Mouse (Mus musculus): ENCODE results near the gene Mink1. TPM values are rescaled to one million over a fixed set of nuclear protein-coding genes. Genes with fewer than 3 reads are reported as not detected.
A peak's percentile ranks its signal among the peaks of the same experiment; 100 is the strongest.

Mink1 gene
- polyA plus RNA-seq, 1 experiment, result 99.5 TPM

DNA sequence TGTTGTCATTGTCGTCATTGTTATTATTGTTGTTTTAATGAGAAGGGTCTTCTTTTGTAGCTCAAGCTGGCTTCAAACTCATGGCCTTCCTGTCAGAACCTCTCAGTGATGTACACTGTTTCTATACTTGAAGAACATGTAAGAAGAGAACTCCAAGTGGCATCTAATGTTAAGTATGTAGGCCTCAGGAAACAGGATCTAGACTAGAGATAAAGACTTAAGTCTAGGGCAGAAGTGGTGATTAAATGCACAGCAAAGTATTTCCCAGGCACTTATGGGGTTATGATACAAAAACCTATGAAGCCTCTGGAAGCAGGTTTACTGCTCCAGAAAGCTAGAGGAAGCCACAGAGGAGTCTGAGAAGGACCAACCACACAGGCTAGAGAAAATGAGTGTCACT is 75.6 kb downstream of the Mink1 start:
- DNase-seq (ENCODE audit: low read depth), result no peak
- TF ChIP-seq POLR2A (IDR thresholded peaks at IDR 0.05; ENCODE audit: borderline replicate concordance, extremely low read depth, insufficient read depth, insufficient read length, poor library complexity, severe bottlenecking), result no peak
- TF ChIP-seq CTCF (IDR thresholded peaks at IDR 0.05; ENCODE audit: borderline replicate concordance, extremely low read depth, insufficient read depth, insufficient read length), result no peak

DNA sequence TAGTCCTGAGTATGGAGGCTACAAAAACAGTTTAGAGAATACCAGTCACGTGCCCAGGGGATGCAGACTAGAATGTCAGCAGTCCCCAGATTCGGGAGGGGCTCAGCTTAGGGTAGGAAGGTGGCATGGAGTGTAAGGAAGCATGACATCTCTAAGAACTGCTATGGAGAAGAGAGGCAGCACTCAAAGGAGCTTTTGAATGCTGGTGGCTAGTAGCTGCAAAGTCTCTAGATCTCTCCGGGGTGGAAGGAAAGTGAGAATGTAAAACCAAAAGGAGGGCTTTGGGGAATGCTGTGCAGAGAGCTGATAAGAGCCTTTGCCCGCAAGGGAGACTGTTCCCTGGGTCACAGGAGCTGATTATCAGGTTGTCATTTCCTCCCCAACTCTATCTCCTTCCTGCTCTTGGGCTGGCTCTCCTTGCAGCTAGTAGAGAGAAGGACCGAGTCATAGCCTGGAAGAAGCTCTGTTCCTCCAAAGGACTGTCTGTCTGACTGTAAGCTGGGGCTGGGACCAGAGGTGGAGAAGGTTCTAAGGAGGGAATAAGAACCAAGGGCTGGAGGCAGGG is 76.1 kb downstream of the Mink1 start, which contains the start of gene Gp1ba:
Gene Gp1ba, plus strand, starts transcription at position 409 of the 565 bp plus-strand sequence.
- TF ChIP-seq POLR2A (IDR thresholded peaks at IDR 0.05; ENCODE audit: borderline replicate concordance, extremely low read depth, insufficient read depth, insufficient read length, poor library complexity, severe bottlenecking) (no peak), CTCF (IDR thresholded peaks at IDR 0.05; ENCODE audit: borderline replicate concordance, extremely low read depth, insufficient read depth, insufficient read length) (no peak)
- DNase-seq (ENCODE audit: low read depth), result no peak

DNA sequence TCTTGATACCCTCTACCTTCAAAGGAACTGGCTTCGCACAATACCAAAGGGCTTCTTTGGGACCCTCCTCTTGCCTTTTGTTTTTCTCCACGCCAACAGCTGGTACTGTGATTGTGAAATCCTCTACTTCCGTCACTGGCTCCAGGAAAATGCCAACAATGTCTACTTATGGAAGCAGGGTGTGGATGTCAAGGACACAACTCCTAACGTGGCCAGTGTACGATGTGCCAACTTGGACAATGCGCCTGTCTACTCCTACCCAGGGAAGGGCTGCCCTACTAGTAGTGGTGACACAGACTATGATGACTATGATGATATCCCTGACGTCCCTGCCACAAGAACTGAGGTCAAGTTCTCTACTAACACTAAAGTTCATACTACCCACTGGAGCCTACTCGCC is 77.3 kb downstream of the Mink1 start:
- DNase-seq (ENCODE audit: low read depth), result no peak
- TF ChIP-seq CTCF (IDR thresholded peaks at IDR 0.05; ENCODE audit: borderline replicate concordance, extremely low read depth, insufficient read depth, insufficient read length) (no peak), POLR2A (IDR thresholded peaks at IDR 0.05; ENCODE audit: borderline replicate concordance, extremely low read depth, insufficient read depth, insufficient read length, poor library complexity, severe bottlenecking) (no peak)

DNA sequence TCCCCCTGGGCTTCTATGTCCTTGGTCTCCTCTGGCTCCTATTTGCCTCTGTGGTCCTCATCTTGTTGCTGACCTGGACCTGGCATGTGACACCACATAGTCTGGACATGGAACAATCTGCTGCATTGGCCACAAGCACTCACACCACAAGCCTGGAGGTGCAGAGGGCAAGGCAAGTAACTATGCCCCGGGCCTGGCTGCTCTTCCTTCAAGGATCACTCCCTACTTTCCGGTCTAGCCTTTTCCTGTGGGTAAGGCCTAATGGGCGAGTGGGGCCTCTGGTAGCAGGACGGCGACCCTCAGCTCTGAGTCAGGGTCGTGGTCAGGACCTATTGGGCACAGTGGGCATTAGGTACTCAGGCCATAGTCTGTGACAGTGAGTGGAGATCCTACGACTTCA is 78.6 kb downstream of the Mink1 start:
- TF ChIP-seq CTCF (IDR thresholded peaks at IDR 0.05; ENCODE audit: borderline replicate concordance, extremely low read depth, insufficient read depth, insufficient read length) (no peak), POLR2A (IDR thresholded peaks at IDR 0.05; ENCODE audit: borderline replicate concordance, extremely low read depth, insufficient read depth, insufficient read length, poor library complexity, severe bottlenecking) (no peak)
- no peak for DNase-seq (ENCODE audit: low read depth)

DNA sequence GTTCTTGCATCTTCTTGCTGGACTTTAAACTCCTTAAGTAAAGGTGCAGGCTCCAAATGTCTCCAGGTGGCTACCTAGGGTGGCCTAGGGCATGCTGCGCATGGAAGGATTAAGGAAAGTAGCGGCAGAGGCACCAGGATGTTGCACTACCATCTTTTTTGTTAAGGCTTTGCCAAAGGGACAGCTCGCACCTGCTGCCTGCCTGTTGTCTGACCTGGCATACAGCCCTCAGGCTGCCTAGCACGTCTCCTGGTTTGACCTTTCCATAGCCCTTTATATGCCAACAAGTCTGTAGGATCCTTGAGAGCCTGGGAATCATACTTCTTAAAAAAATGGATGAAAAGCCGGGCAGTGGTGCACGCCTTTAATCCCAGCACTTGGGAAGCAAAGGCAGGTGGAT is 80.4 kb downstream of the Mink1 start:
- no peak for DNase-seq (ENCODE audit: low read depth)
- TF ChIP-seq CTCF (IDR thresholded peaks at IDR 0.05; ENCODE audit: borderline replicate concordance, extremely low read depth, insufficient read depth, insufficient read length) (no peak), POLR2A (IDR thresholded peaks at IDR 0.05; ENCODE audit: borderline replicate concordance, extremely low read depth, insufficient read depth, insufficient read length, poor library complexity, severe bottlenecking) (no peak)

DNA sequence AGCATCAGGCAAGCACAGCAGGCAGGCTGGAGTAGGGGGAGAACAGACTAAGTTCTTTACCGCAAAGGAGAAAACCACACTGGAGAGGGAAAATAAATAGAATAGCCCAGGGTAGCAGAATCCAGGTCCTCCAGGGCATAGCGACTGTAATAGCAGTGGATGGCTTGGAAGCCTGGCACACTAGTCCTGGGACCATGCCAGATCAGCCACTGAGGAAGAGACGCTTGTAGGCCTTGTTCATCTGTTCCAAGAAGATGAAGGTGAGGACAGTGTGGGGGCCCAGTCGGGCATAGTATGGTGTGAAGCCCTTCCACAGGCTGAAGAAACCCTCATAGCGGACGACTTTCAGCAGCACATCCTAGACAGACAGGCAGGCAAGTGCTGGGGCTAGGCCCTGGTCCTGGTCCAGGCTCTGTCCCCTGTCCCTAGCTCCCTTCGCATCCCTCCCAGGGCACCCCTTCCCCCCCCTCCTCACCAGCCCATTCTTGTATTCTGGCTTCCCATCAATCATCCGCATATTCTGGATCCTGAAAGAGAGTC is 82.0 kb downstream of the Mink1 start:
- TF ChIP-seq POLR2A (IDR thresholded peaks at IDR 0.05; ENCODE audit: borderline replicate concordance, extremely low read depth, insufficient read depth, insufficient read length, poor library complexity, severe bottlenecking), result no peak
- no peak for TF ChIP-seq CTCF (IDR thresholded peaks at IDR 0.05; ENCODE audit: borderline replicate concordance, extremely low read depth, insufficient read depth, insufficient read length)
- DNase-seq (ENCODE audit: low read depth), result no peak

DNA sequence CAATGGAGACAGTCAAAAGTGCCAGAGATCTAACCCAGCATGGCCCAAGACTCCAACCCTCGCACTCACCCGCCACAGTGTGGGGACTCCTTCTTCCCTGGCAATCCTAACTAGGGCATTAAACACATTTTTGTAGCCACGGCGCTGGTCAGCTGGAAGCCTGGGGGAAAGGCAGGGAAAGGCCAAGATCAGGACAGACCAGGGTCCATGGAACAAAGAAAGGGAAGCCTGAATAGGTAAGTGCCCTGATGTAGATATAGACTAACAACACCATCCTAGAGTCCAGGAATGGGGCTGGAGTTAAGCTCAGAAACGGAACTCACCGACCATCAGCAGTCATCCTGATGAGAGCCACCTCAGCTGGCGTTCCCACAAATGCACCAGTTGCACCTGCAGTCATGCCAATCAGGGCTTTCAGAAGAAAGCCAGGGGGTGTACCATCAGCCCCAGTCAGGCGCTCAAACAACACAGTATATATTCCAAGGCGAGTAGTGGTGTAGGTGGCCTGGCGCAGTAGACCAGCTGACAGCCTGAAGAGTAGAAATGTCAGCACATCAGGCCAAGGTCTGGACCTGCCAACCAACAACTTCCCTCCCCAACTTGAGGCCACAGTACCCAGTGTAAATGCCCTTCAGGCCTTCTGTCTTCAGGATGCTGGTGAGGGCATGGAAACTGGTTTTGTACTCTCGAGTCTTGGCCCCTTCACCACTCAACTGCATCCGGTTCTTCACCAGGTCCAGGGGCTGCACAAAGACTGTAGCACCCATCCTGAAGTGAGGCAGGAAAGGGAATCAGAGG is 83.0 kb downstream of the Mink1 start:
- no peak for TF ChIP-seq POLR2A (IDR thresholded peaks at IDR 0.05; ENCODE audit: borderline replicate concordance, extremely low read depth, insufficient read depth, insufficient read length, poor library complexity, severe bottlenecking)
- no peak for TF ChIP-seq CTCF (IDR thresholded peaks at IDR 0.05; ENCODE audit: borderline replicate concordance, extremely low read depth, insufficient read depth, insufficient read length)
- no peak for DNase-seq (ENCODE audit: low read depth)

DNA sequence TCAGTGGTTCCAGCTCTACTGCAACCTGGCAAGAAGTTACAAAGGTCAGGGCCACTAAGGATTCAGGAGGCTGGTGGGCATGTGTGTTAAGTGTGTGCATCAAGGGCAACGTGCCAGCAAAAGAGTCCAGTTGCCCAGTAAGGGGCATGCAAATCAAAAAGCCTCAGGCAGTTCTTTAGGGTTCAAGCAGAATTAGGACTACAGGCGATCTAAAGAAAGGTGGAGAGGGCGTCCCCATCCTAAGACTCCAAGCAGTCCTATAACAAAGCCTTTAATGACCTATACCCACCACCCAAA is 83.5 kb downstream of the Mink1 start:
- no peak for DNase-seq (ENCODE audit: low read depth)
- TF ChIP-seq CTCF (IDR thresholded peaks at IDR 0.05; ENCODE audit: borderline replicate concordance, extremely low read depth, insufficient read depth, insufficient read length), result no peak
- no peak for TF ChIP-seq POLR2A (IDR thresholded peaks at IDR 0.05; ENCODE audit: borderline replicate concordance, extremely low read depth, insufficient read depth, insufficient read length, poor library complexity, severe bottlenecking)

DNA sequence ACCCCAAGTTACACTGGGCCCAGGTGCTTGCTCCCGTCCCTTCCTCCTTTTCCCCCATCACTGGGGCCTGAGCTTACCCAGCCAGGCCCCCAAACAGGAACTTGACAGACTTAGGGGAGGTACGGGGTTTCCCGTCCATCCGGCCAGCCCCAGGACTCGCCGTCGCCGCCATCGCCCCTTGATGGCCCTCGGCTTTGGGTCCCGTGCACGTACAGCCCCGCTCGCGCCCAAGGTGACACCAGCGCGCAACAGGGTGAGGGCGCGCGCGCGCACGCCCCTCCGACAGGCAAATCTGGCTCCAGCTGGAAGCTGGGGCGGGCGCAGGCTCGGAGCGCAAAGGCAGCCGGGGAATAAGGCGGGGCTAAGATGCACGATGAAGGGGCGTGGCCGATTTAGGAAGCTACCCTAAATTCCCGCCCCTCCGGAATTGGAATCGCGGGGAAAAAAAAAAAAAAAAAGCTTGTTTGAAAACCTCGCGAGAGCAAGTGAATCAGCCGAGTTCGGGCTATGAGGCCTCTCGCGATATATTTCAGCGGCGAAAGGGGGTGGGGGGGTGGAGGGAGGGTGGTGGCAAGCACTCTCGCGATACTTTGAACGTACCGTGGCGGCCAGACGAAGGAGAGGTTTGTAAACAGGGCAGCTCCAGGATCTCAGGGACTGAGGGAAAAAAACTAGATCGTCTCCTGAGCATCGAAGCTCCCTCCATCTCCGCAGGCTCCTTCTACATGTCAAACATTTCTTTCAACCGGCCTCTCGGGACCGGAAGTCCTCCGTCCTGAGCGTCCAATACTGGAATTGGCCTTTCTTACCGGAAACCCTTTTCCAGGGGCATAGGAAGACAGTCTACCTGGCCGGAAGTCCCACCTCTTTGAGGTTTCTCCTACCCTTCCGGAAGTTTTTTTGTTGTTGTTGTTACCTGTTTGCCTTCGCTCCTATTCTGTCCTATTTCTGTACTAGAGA is 84.3 kb downstream of the Mink1 start, which contains the start of the genes Rnf167 and Slc25a11:
Gene Rnf167, plus strand, starts transcription at position 545 of the 960 bp plus-strand sequence.
Gene Slc25a11, minus strand, starts transcription at position 789 of the 960 bp plus-strand sequence.
- TF ChIP-seq POLR2A (IDR thresholded peaks at IDR 0.05; ENCODE audit: borderline replicate concordance, extremely low read depth, insufficient read depth, insufficient read length, poor library complexity, severe bottlenecking) (peak; percentile 78), CTCF (IDR thresholded peaks at IDR 0.05; ENCODE audit: borderline replicate concordance, extremely low read depth, insufficient read depth, insufficient read length) (no peak)
- DNase-seq (ENCODE audit: low read depth), result peak; percentile 99

DNA sequence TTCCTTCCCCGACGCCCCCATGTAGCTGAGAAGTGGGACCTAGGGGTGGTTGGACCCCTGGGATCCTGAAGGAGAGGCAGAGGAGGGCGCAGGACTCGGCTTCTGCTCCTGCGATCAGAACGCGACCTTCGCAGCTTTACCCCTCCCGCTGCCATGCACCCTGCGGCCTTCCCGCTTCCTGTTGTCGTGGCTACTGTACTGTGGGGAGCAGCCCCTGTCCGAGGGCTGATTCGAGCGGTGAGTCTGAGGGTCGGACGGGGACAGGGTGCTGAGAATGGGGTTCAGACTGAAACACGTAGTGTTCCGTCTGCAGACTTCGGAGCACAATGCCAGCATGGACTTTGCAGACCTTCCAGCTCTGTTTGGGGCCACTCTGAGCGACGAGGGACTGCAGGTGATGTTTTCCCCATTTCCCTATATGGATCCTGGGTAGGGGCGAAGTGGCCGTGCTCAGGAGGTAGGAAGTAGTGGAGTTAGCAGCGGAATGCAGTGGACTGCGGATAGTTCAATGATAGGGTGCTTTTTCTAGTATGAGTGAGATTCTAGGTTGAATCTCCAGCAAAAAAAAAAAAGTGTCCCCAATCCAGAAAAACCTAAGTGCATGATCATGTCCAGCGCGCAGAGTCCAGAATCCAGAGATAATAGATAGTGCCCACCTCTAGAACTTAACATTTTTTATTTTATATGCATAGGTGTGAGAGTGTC is 85.2 kb downstream of the Mink1 start:
- no peak for DNase-seq (ENCODE audit: low read depth)
- TF ChIP-seq POLR2A (IDR thresholded peaks at IDR 0.05; ENCODE audit: borderline replicate concordance, extremely low read depth, insufficient read depth, insufficient read length, poor library complexity, severe bottlenecking), result no peak
- TF ChIP-seq CTCF (IDR thresholded peaks at IDR 0.05; ENCODE audit: borderline replicate concordance, extremely low read depth, insufficient read depth, insufficient read length), result no peak
